Mouse (Mus musculus): ENCODE results near the gene Rbak. TPM values are rescaled to one million over a fixed set of nuclear protein-coding genes. Genes with fewer than 3 reads are reported as not detected.

The Rbak gene
- polyA plus RNA-seq (2021; fragmentation: Nextera tagmentation): 3.7 and 4.3 TPM in 2 replicates
- long read RNA-seq, experiment 1, transcript Rbak-201 (5 exons, 3,335 nt): major isoform, 28 of 42 reads
- long read RNA-seq, experiment 1, partial matches to known transcripts: 0 of 42 reads
- long read RNA-seq, experiment 1, other reads (novel, unspliced or antisense): 11 of 42 reads
- long read RNA-seq, experiment 2, partial matches to known transcripts: 1 of 4 reads
- long read RNA-seq, experiment 2, other reads (novel, unspliced or antisense): 1 of 4 reads

DNA sequence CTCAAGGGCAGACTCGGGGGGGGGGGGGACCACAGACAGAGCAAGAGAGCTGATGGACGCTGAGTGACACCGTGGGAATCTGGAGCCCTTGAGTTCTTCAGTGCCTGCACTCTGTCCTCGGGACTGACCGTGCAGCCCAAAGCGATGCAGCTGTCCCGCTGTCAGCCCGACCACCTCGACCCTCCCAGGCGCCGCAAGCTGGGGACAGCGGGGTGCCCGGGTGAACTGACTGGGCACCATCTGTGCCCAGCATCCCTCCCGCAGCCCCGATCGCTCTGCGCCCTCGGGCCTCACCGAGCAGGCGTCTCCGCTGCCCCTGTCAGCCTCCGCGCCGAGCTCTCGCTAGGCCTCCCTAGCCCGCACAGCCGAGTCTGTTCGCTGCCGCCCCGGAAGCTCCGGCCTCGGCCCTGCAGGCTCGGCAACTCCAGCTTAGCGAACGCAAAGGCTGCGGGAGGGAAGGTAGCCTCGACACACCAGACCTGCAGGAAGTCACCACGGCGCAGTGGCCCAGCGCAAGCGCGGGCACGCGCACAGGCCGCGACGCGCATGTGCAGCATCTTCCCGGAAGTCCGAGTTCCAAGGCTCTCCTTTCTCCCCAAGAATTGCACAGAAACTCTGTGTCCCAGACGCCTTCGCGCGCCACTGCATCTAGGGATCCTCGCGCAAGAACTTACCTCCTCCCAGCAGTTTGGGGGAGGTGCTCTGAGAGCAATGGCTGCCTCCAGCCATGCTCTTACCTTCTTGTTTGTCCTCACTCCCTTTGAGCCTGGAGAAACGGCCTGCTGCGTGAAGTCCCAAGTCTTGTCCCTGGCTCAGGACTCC is at the start of gene Rbak, which contains the start of gene Spdye4b:
Gene Rbak (minus strand): TSS at position 521 of the 822 bp plus-strand sequence.
Gene Spdye4b (plus strand): TSS at position 763 of the 822 bp plus-strand sequence.

DNA sequence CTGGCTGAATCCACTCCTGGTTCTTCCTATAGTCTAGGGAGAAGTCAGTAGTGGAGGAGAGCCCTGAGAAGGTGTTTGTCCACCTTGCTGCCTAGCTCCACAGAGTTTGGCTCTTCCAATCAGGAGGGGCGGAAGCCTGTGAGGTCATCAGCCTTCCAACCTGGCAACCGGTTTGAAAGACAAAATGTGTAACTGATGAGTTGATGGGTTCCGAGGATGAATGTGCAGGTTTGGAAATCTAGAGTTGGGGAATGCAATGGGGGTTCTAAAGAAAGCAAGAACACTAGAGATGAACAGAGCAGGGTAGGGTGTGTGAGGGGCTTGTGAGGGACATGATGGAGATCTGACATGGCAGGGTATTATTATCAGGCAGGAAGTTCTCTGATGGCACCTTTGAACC is 46.2 kb upstream of the Rbak start, which contains the start of gene Spdye4a:
Gene Spdye4a (minus strand): TSS at position 101 of the 400 bp plus-strand sequence.

DNA sequence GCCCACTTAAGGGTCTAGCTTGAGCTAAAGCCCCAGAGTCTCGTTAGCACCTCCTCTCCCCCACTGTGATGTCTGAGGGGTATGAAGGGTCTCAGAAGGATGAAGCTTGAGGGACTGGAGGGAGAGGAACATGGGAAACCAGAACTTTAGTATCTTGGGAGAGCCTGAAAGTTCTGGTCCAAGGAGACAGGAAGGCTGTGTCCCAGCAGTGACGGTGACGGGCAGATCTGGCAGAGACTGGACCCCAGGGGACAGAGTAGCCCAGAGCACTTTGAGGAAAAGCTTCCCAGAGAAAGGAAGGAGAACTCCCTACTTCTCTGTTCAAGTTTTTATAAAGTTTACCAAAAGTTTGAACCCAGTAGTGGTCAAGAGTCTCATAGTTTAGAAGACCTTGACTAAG is 33.1 kb downstream of the Rbak start, which contains the start of gene Olfr718-ps1:
Gene Olfr718-ps1 (minus strand): TSS at position 101 of the 400 bp plus-strand sequence.

Other genes starting within 250 kb of the Rbak start
- 290 and 331 TPM in 2 replicates for gene Fscn1, start 220.4 kb downstream of the Rbak start, polyA plus RNA-seq (2021; fragmentation: Nextera tagmentation)
- gene Rnf216, start 67.8 kb downstream of the Rbak start, polyA plus RNA-seq (2021; fragmentation: Nextera tagmentation): 10.6 and 13.2 TPM in 2 replicates
- gene Olfr718-ps1, start 33.2 kb downstream of the Rbak start, polyA plus RNA-seq (2021; fragmentation: Nextera tagmentation): not detected in 2 replicates
- gene Spdye4b, start 242 bp upstream of the Rbak start, polyA plus RNA-seq (2021; fragmentation: Nextera tagmentation): not detected in 2 replicates
- gene Spdye4a, start 46.1 kb upstream of the Rbak start, polyA plus RNA-seq (2021; fragmentation: Nextera tagmentation): not detected in 2 replicates
- gene Zfp12, start 54.4 kb upstream of the Rbak start, polyA plus RNA-seq (2021; fragmentation: Nextera tagmentation): 4.1 and 9.7 TPM in 2 replicates
- 4.9 and 9.1 TPM in 2 replicates for gene Zfp316, start 89.2 kb upstream of the Rbak start, polyA plus RNA-seq (2021; fragmentation: Nextera tagmentation)
- gene Zfp853, start 112.8 kb upstream of the Rbak start, polyA plus RNA-seq (2021; fragmentation: Nextera tagmentation): 0.48 and 0.82 TPM in 2 replicates
- gene E130309D02Rik, start 134.6 kb upstream of the Rbak start, polyA plus RNA-seq (2021; fragmentation: Nextera tagmentation): 16.4 and 22.5 TPM in 2 replicates
- gene Zdhhc4, start 148.5 kb upstream of the Rbak start, polyA plus RNA-seq (2021; fragmentation: Nextera tagmentation): 46.9 and 60.3 TPM in 2 replicates
- 0.75 and 0.89 TPM in 2 replicates for gene Grid2ip, start 176.6 kb upstream of the Rbak start, polyA plus RNA-seq (2021; fragmentation: Nextera tagmentation)
- 84.4 and 108 TPM in 2 replicates for gene Kdelr2, start 223.1 kb upstream of the Rbak start, polyA plus RNA-seq (2021; fragmentation: Nextera tagmentation)